Mouse (Mus musculus) intestine, embryonic 15.5 days (tissue): Measurements from ENCODE around the gene Frem2. TPM values are rescaled to one million over a fixed set of nuclear protein-coding genes. Genes with fewer than 3 reads are reported as not detected.

Experiments
- ATAC-seq: fragments of 200-750 bp; cut with Nextera tagmentation; 2 replicates; pipeline ENCODE4 v1.8.0; 2017; ENCODE audit warnings: moderate TSS enrichment, moderate library complexity
- H3K27ac ChIP-seq: fragments of 300-500 bp; sonication (generic); 2 replicates; pipeline ENCODE4 v1.5.1; 2015; ENCODE audit warnings: mild to moderate bottlenecking, inconsistent platforms
- H3K27me3 ChIP-seq: fragments of 300-500 bp; sonication (generic); replicated peaks from 2 replicates; pipeline ENCODE4 v1.6.1; 2015; ENCODE audit warnings: inconsistent platforms
- H3K36me3 ChIP-seq: fragments of 300-500 bp; sonication (generic); 2 replicates; pipeline ENCODE4 v1.6.1; 2015; ENCODE audit warnings: inconsistent platforms
- H3K4me1 ChIP-seq: fragments of 300-500 bp; sonication (generic); replicated peaks from 2 replicates; pipeline ENCODE4 v1.6.1; 2015; ENCODE audit warnings: inconsistent platforms
- H3K4me2 ChIP-seq: fragments of 300-500 bp; sonication (generic); replicated peaks from 2 replicates; pipeline ENCODE4 v1.6.1; 2015; ENCODE audit warnings: mild to moderate bottlenecking, inconsistent platforms
- H3K4me3 ChIP-seq: fragments of 300-500 bp; sonication (generic); replicated peaks from 2 replicates; pipeline ENCODE4 v1.5.1; 2015; ENCODE audit warnings: inconsistent platforms
- H3K9ac ChIP-seq: fragments of 300-500 bp; sonication (generic); 2 replicates; pipeline ENCODE4 v1.6.1; 2015; ENCODE audit warnings: inconsistent platforms
- H3K9me3 ChIP-seq: fragments of 300-500 bp; sonication (generic); 2 replicates; pipeline ENCODE4 v1.6.1; 2016; ENCODE audit warnings: inconsistent platforms
- WGBS: fragments of 180-500 bp; shearing (Covaris S2); methylation state at CpG from one replicate; pipeline ENCODE4 v1.1.7; 2015; 5-methylcytosine and 5-hydroxymethylcytosine counted together
- polyA plus RNA-seq: library from polyadenylated mRNA; unstranded; fragments of >200 nt; fragmentation: Nextera tagmentation; extraction: Ambion mirVana; gene quantifications from 2 replicates; pipeline ENCODE4 v1.2.1, GENCODE M21; 2015

The Frem2 gene
- polyA plus RNA-seq, 1 experiment from 2014 or later = 7.1 TPM

DNA sequence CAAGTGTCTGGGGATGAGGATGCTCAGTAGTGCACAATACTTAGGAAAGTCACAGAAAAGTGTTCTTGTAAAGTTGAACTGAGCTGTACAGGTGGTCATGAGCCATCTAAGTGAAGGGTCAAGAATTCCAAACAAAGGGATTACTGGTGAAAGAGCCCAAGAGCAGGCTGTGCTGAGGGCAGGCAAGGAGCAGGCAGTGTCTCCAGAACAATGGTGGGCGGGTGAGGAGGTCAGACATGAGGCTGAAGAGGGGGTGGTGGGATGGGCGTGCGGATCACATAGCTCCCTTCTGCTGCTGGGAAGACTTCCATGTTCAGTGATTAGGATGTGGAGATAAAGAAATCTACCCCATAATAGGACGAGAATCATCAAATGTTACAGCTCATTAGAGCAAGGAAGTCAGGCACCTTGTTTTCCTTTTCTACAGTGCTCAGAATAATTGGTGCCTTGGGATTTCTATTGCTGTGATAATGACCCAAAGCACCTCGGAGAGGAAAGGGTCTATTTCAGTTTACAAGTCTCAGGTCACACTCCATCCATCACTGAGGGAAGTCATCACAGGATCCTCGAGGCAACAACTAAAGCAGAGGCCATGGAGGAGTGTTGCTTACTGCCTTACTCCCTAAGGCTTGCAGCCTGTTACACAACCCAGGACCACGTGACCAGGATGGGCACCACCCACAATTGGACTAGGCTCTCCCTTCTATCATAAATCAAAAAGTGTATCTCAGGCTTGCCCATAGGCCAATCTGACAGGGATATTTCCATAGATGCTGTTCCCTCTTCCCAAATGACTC lies 80.6 kb downstream of the Frem2 start:
- no peak for ATAC-seq
- WGBS = 53% methylated on average over 7 of the region's 7 CpGs
- no peak overlapping the region for H3K4me3 ChIP-seq
- no peaks in the 10 kb centered on the region for H3K27me3 ChIP-seq
- H3K9me3 ChIP-seq = no peaks in the 10 kb centered on the region
- H3K27ac ChIP-seq = no peak overlapping the region
- no peaks in the 10 kb centered on the region for H3K36me3 ChIP-seq
- no peak overlapping the region for H3K9ac ChIP-seq
- no peaks in the 10 kb centered on the region for H3K4me1 ChIP-seq
- H3K4me2 ChIP-seq = no peak overlapping the region

- H3K4me2 ChIP-seq = no peak overlapping the region
- no peak overlapping the region for H3K9ac ChIP-seq
- WGBS = 76% methylated on average over 9 of the region's 9 CpGs
- no peak overlapping the region for H3K27ac ChIP-seq
- H3K9me3 ChIP-seq = no peaks in the 10 kb centered on the region
- no peak for ATAC-seq
- H3K27me3 ChIP-seq = no peaks in the 10 kb centered on the region
- no peak overlapping the region for H3K4me3 ChIP-seq
- H3K4me1 ChIP-seq = no peaks in the 10 kb centered on the region
- no peaks in the 10 kb centered on the region for H3K36me3 ChIP-seq
Measured at GRCm38 (mm10) chr3:53574123-53574522, 83.0 kb downstream of the Frem2 start.

DNA sequence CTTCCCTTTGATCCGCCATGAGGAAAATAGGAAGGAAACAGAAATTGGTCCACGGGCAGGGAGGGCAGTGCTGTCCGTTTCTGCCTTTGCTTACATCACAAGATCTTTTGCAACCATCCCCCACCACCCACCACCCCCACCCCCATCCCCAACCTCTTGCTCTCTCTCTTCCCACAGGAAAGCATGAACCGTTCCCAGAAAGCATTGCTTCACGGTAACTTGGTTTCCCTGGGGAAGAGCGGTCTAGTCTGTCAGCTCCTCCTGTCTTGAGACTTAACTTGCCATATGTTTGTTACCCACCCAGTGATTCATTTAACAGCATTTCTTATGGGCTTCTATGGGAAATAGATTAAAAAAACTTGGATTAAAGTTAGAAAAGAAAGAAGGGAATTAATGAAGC lies 85.5 kb downstream of the Frem2 start:
- Histone ChIP-seq H3K4me1 (no peaks in the 10 kb centered on the region), H3K36me3 (no peaks in the 10 kb centered on the region), H3K4me2 (no peak overlapping the region), H3K4me3 (no peak overlapping the region), H3K27ac (no peak overlapping the region), H3K27me3 (no peaks in the 10 kb centered on the region), H3K9me3 (no peaks in the 10 kb centered on the region), H3K9ac (no peak overlapping the region)
- 86% methylated on average over 6 of the region's 6 CpGs for WGBS
- ATAC-seq = no peak

GRCm38 (mm10) chr3:53564521-53564920 lies 92.6 kb downstream of the Frem2 start:
- H3K27ac ChIP-seq = peak overlapping the region; percentile 69
- no peaks in the 10 kb centered on the region for H3K36me3 ChIP-seq
- H3K9ac ChIP-seq = no peak overlapping the region
- peaks cover 7% of the 10 kb centered on the region for H3K4me1 ChIP-seq
- no peaks in the 10 kb centered on the region for H3K27me3 ChIP-seq
- ATAC-seq = peak; percentile 70
- WGBS = 30% methylated on average over 7 of the region's 7 CpGs
- no peak overlapping the region for H3K4me3 ChIP-seq
- H3K4me2 ChIP-seq = no peak overlapping the region
- no peaks in the 10 kb centered on the region for H3K9me3 ChIP-seq

DNA sequence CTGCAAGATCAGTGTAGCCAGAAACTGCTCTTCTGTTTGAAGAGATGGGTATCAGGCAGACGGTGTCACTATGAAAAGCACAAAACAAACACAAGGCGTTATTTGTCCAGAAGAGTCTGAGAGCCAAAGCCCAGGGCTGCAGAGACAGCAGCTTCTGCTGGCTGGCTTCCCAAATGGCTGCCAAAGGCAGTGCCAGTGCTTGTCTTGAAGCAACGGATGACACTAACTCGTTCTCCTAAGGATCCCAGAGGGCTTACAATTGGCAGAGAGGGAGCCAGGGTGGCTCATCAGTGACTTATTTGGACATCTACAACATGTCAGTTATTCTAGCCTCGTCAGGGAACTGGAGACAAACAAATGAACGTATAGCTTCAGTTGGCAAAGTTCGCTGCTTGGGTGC lies 93.4 kb downstream of the Frem2 start:
- no peak overlapping the region for H3K4me2 ChIP-seq
- peaks cover 7% of the 10 kb centered on the region for H3K4me1 ChIP-seq
- H3K4me3 ChIP-seq = no peak overlapping the region
- H3K27ac ChIP-seq = peak overlapping the region; percentile 69
- no peaks in the 10 kb centered on the region for H3K36me3 ChIP-seq
- no peaks in the 10 kb centered on the region for H3K27me3 ChIP-seq
- ATAC-seq = no peak
- H3K9me3 ChIP-seq = no peaks in the 10 kb centered on the region
- WGBS = 36% methylated on average over 7 of the region's 7 CpGs
- H3K9ac ChIP-seq = no peak overlapping the region

GRCm38 (mm10) chr3:53561813-53562212 lies 95.3 kb downstream of the Frem2 start:
- Histone ChIP-seq H3K27ac (no peak overlapping the region), H3K4me2 (no peak overlapping the region), H3K9me3 (no peaks in the 10 kb centered on the region), H3K4me3 (no peak overlapping the region), H3K27me3 (no peaks in the 10 kb centered on the region), H3K36me3 (no peaks in the 10 kb centered on the region), H3K9ac (no peak overlapping the region), H3K4me1 (peaks cover 16% of the 10 kb centered on the region)
- peak; percentile 73 for ATAC-seq
- 63% methylated on average over 7 of the region's 7 CpGs for WGBS

DNA sequence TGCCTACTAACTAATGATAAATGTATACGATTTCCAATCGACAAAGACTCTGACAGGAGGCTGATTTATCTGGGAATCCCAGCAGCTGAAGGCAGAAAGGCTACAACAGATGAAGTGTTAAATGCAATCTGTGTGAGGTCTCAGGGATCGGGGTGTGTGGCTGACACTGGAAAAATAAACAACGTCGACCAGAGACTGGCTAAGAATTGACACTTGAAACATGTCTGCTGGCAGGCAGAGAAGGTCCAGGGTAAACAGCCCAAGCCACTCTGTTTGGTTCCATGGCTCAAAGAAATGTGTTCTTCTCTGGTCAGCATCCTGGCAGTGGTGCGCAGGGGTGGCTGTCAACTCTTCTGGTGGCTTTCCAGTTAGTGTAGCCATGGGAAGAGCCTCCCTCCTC lies 98.1 kb downstream of the Frem2 start:
- Histone ChIP-seq H3K4me2 (no peak overlapping the region), H3K36me3 (no peaks in the 10 kb centered on the region), H3K27me3 (no peaks in the 10 kb centered on the region), H3K4me3 (no peak overlapping the region), H3K4me1 (peaks cover 17% of the 10 kb centered on the region), H3K9ac (no peak overlapping the region), H3K27ac (peak overlapping the region; percentile 11; the same call in 1 of the 2 replicates), H3K9me3 (no peaks in the 10 kb centered on the region)
- 29% methylated on average over 6 of the region's 6 CpGs for WGBS
- 0 out of 2 replicates have a peak, but pooled peaks have one; percentile 15 for ATAC-seq

DNA sequence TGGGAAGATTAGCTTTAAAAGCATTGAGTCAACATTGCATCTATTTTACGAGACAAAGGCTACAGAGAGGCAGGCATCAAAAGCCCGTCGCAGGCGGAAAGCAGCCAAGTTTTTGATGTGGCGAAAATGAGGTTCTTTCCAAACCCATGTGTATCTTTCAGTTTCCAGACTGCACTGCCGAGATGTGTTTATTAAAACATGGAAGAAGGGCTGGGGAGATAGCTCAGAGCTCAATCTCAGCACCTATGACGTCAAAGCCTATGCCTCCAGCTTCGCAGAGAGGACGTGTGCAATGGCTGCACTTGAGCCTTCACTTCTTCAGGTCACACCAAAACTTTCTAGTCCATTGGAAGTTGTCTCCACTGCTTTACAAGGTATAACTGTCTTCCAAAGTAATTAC lies 98.9 kb downstream of the Frem2 start:
- Histone ChIP-seq H3K4me2 (no peak overlapping the region), H3K4me3 (no peak overlapping the region), H3K4me1 (peaks cover 11% of the 10 kb centered on the region; the same call in 1 of the 2 replicates), H3K27me3 (no peaks in the 10 kb centered on the region), H3K9me3 (no peaks in the 10 kb centered on the region), H3K27ac (0 out of 2 replicates have a peak overlapping the region, but pooled peaks have one; percentile 5), H3K36me3 (no peaks in the 10 kb centered on the region), H3K9ac (no peak overlapping the region)
- no peak for ATAC-seq
- 60% methylated on average over 9 of the region's 9 CpGs for WGBS

GRCm38 (mm10) chr3:53557388-53558214 lies 99.6 kb downstream of the Frem2 start:
- Histone ChIP-seq H3K4me2 (no peak overlapping the region), H3K4me3 (no peak overlapping the region), H3K36me3 (no peaks in the 10 kb centered on the region), H3K9ac (no peak overlapping the region), H3K27me3 (no peaks in the 10 kb centered on the region), H3K9me3 (no peaks in the 10 kb centered on the region), H3K27ac (peak overlapping the region; percentile 58), H3K4me1 (peaks cover 11% of the 10 kb centered on the region; the same call in 1 of the 2 replicates)
- WGBS = 55% methylated on average over 16 of the region's 16 CpGs
- peak; percentile 12; the same call in 1 of the 2 replicates for ATAC-seq

- Histone ChIP-seq H3K27ac (no peak overlapping the region), H3K9ac (no peak overlapping the region), H3K9me3 (no peaks in the 10 kb centered on the region), H3K36me3 (no peaks in the 10 kb centered on the region), H3K4me1 (peaks cover 11% of the 10 kb centered on the region; the same call in 1 of the 2 replicates), H3K27me3 (no peaks in the 10 kb centered on the region), H3K4me3 (no peak overlapping the region), H3K4me2 (no peak overlapping the region)
- peak; percentile 60; the same call in 1 of the 2 replicates for ATAC-seq
- 38% methylated on average over 10 of the region's 10 CpGs for WGBS
Measured at GRCm38 (mm10) chr3:53555031-53555952, 101.9 kb downstream of the Frem2 start.

GRCm38 (mm10) chr3:53552691-53553090 lies 104.5 kb downstream of the Frem2 start:
- H3K27me3 ChIP-seq = no peaks in the 10 kb centered on the region
- H3K9me3 ChIP-seq = no peaks in the 10 kb centered on the region
- H3K9ac ChIP-seq = no peak overlapping the region
- 55% methylated on average over 7 of the region's 7 CpGs for WGBS
- H3K4me1 ChIP-seq = 0 out of 2 replicates have a peak, but pooled peaks cover 11% of the 10 kb centered on the region
- H3K4me3 ChIP-seq = no peak overlapping the region
- ATAC-seq = no peak
- no peaks in the 10 kb centered on the region for H3K36me3 ChIP-seq
- H3K4me2 ChIP-seq = no peak overlapping the region
- H3K27ac ChIP-seq = no peak overlapping the region
